In the genomic region with DNA sequence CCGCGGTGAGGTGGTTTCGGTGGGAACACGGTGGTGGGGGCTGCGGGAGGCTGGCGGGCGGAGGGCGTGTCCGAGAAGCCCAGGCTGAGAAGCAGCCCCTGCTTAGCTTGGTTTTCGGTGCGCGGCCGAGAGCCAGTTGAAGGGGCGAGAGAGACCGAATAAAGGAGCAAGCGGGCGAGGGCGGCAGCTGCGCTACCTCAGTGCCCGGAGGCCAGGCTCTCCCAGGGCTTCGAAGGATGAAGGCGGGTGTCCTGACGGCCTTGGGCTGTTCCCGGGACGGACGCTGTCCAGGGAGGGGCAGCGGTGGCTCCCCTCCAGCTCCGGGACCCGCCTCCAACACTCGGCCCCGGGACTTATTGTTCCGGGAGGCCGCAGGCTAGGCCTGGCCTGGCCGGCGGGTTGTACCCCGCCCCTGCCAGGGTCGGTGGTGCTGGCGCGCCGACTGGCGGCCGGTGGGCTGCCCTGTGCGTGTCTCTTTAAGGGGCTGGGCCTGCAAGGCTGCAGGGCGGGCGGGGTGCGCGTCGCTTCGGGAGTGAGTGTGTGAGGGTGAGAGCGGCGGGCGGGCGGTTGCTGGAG, we compare ENCODE assay signal across 8 mouse cellular contexts. TPM values are rescaled to one million over a fixed set of nuclear protein-coding genes. Genes with fewer than 3 reads are reported as not detected.
DNase-seq lines count a peak whose midpoint lies in the region; ATAC-seq lines count a peak whose summit lies in the region.

No protein-coding gene starts in this region.

- peak overlapping the region; percentile 99 for H3K9ac ChIP-seq in hindbrain, embryonic 11.5 days (ENCODE audit: low read depth, low read length)

- H3K36me3 ChIP-seq in hindbrain, embryonic 11.5 days (ENCODE audit: control insufficient read depth, insufficient read depth, low read length) = no peaks in the 10 kb centered on the region

- peak overlapping the region; percentile 100 for H3K27ac ChIP-seq in hindbrain, embryonic 11.5 days (ENCODE audit: low read depth, low read length)

- DNase-seq in MN1 (ENCODE audit: low spot score) = peak; percentile 96
- peak; percentile 92 for DNase-seq in cerebellum, adult 9-10 months
- peak; percentile 96 for DNase-seq in hindbrain, embryonic 11.5 days (ENCODE audit: low spot score)
- peak; percentile 92 to 95 for DNase-seq in layer of hippocampus, postnatal 10 days (ENCODE audit: low spot score in 2 of 2)
- peak; percentile 98 for DNase-seq in lung, postnatal 10 days
- DNase-seq in ovary, postnatal 36 days (ENCODE audit: low spot score) = peak; percentile 98
- peak; percentile 95 for DNase-seq in thymus, postnatal 25 days

- WGBS in hindbrain, embryonic 11.5 days = 0% methylated on average over 40 of the region's 53 CpGs

- no peaks in the 10 kb centered on the region for H3K9me3 ChIP-seq in hindbrain, embryonic 11.5 days (ENCODE audit: control insufficient read depth, low read length)

- peak overlapping the region; percentile 99 for H3K4me3 ChIP-seq in hindbrain, embryonic 11.5 days (ENCODE audit: low read depth, low read length)

- no peaks in the 10 kb centered on the region for H3K27me3 ChIP-seq in hindbrain, embryonic 11.5 days (ENCODE audit: control insufficient read depth, insufficient read depth, low read length)

- ATAC-seq in frontal cortex, adult (ENCODE audit: low TSS enrichment) = peak; percentile 95
- ATAC-seq in hindbrain, embryonic 11.5 days (ENCODE audit: low FRiP score) = peak; percentile 100

- peaks cover 7% of the 10 kb centered on the region; the same call in 1 of the 2 replicates for H3K4me1 ChIP-seq in hindbrain, embryonic 11.5 days (replicated peaks; ENCODE audit: control insufficient read depth, insufficient read depth, low read length)

- H3K4me2 ChIP-seq in hindbrain, embryonic 11.5 days (replicated peaks; ENCODE audit: low read depth, low read length) = peak overlapping the region; percentile 35

RNA-seq across cellular contexts. Expression of gene Setd2, which starts 0.4 kb away (rescaled TPM):
- 48.3 and 60.9 TPM in 2 replicates for polyA plus RNA-seq in hindbrain, embryonic 11.5 days (2014; fragmentation: Nextera tagmentation; extraction: Ambion mirVana)
- 10 to 100 TPM; 70.5 to 74.8 TPM for total RNA-seq in layer of hippocampus, postnatal 10 days (2021)

RNA-seq across cellular contexts. Expression of gene Kif9, which starts 55.2 kb away (rescaled TPM):
- polyA plus RNA-seq in hindbrain, embryonic 11.5 days (2014; fragmentation: Nextera tagmentation; extraction: Ambion mirVana) = 3.3 and 3.9 TPM in 2 replicates
- total RNA-seq in layer of hippocampus, postnatal 10 days (2021) = 1 to 10 TPM; 4.2 to 5.2 TPM

RNA-seq across cellular contexts. Expression of gene Klhl18, which starts 55.5 kb away (rescaled TPM):
- 9.2 and 9.7 TPM in 2 replicates for polyA plus RNA-seq in hindbrain, embryonic 11.5 days (2014; fragmentation: Nextera tagmentation; extraction: Ambion mirVana)
- 10 to 100 TPM; 29.5 to 31.4 TPM for total RNA-seq in layer of hippocampus, postnatal 10 days (2021)

Comparison
In these comparisons a context has a peak if more than half of its experiments do, and no peak if none do; other contexts are left out.
1. Peak in every context shown above with its lines: DNase-seq, ATAC-seq, H3K4me3 ChIP-seq and H3K27ac ChIP-seq.